Mouse (Mus musculus): ENCODE measurements at regions not wholly inside any gene's neighbourhood (a gene's known extent, or its start where the extent isn't known, plus 50 kb on each side); places are given as distances from the start of the nearest gene placed in this dataset.
A peak's percentile ranks its signal among the peaks of the same experiment; 100 is the strongest.

- WGBS, result 44% methylated on average over 3 of the region's 3 CpGs
- Histone ChIP-seq H3K4me1 (peaks cover 15% of the 10 kb centered on the region), H3K36me3 (replicated peaks) (no peaks in the 10 kb centered on the region), H3K4me2 (peak overlapping the region; percentile 40), H3K9me3 (no peaks in the 10 kb centered on the region), H3K4me3 (no peak overlapping the region), H3K27me3 (replicated peaks) (no peaks in the 10 kb centered on the region), H3K27ac (peak overlapping the region; percentile 30; the same call in 1 of the 2 replicates), H3K9ac (peak overlapping the region; percentile 4; the same call in 1 of the 2 replicates)
- no peak for ATAC-seq (replicated peaks)
These were observed 159.6 kb upstream of the Nlrp1b start for GRCm38 (mm10) chr11:71390151-71390550.

GRCm38 (mm10) chr11:71390616-71391015, 160.1 kb upstream of the Nlrp1b start:
- Histone ChIP-seq H3K9me3 (no peaks in the 10 kb centered on the region), H3K4me1 (peaks cover 15% of the 10 kb centered on the region), H3K27me3 (replicated peaks) (no peaks in the 10 kb centered on the region), H3K36me3 (replicated peaks) (no peaks in the 10 kb centered on the region), H3K9ac (no peak overlapping the region), H3K4me3 (no peak overlapping the region), H3K4me2 (no peak overlapping the region), H3K27ac (no peak overlapping the region)
- ATAC-seq (replicated peaks), result no peak
- WGBS, result 82% methylated on average over 3 of the region's 3 CpGs

- no peak overlapping the region for H3K4me3 ChIP-seq
- H3K27me3 ChIP-seq (replicated peaks), result no peaks in the 10 kb centered on the region
- no peaks in the 10 kb centered on the region for H3K9me3 ChIP-seq
- no peak overlapping the region for H3K4me2 ChIP-seq
- no peak overlapping the region for H3K9ac ChIP-seq
- H3K27ac ChIP-seq, result no peak overlapping the region
- no peaks in the 10 kb centered on the region for H3K36me3 ChIP-seq (replicated peaks)
- H3K4me1 ChIP-seq, result peaks cover 13% of the 10 kb centered on the region
- 83% methylated on average over 5 of the region's 5 CpGs for WGBS
- no peak for ATAC-seq (replicated peaks)
These were observed 162.9 kb upstream of the Nlrp1b start for GRCm38 (mm10) chr11:71393406-71393805.

GRCm38 (mm10) chr11:71395023-71395422, 164.5 kb upstream of the Nlrp1b start:
- H3K9me3 ChIP-seq, result no peaks in the 10 kb centered on the region
- WGBS, result 55% methylated on average over 4 of the region's 4 CpGs
- no peak for ATAC-seq (replicated peaks)

GRCm38 (mm10) chr11:71395631-71396030, 165.1 kb upstream of the Nlrp1b start:
- no peaks in the 10 kb centered on the region for H3K36me3 ChIP-seq (replicated peaks)
- no peak for ATAC-seq (replicated peaks)
- H3K4me2 ChIP-seq, result no peak overlapping the region

More at GRCm38 (mm10) chr11:71395023-71395422, 164.5 kb upstream of the Nlrp1b start:
- Histone ChIP-seq H3K36me3 (replicated peaks) (no peaks in the 10 kb centered on the region), H3K27me3 (replicated peaks) (no peaks in the 10 kb centered on the region), H3K4me1 (peaks cover 2% of the 10 kb centered on the region), H3K27ac (no peak overlapping the region), H3K4me2 (no peak overlapping the region), H3K9ac (no peak overlapping the region), H3K4me3 (no peak overlapping the region)

GRCm38 (mm10) chr11:71400351-71400750, 169.8 kb upstream of the Nlrp1b start:
- Histone ChIP-seq H3K9ac (no peak overlapping the region), H3K27me3 (replicated peaks) (no peaks in the 10 kb centered on the region), H3K4me1 (no peaks in the 10 kb centered on the region), H3K4me3 (no peak overlapping the region), H3K27ac (no peak overlapping the region), H3K36me3 (replicated peaks) (no peaks in the 10 kb centered on the region), H3K9me3 (no peaks in the 10 kb centered on the region), H3K4me2 (no peak overlapping the region)
- 90% methylated on average over 2 of the region's 2 CpGs for WGBS
- ATAC-seq (replicated peaks), result no peak

More at GRCm38 (mm10) chr11:71395631-71396030, 165.1 kb upstream of the Nlrp1b start:
- H3K27me3 ChIP-seq (replicated peaks), result no peaks in the 10 kb centered on the region
- H3K4me3 ChIP-seq, result no peak overlapping the region
- H3K27ac ChIP-seq, result no peak overlapping the region
- no peaks in the 10 kb centered on the region for H3K9me3 ChIP-seq
- 52% methylated on average over 1 of the region's 1 CpGs for WGBS
- no peaks in the 10 kb centered on the region for H3K4me1 ChIP-seq
- H3K9ac ChIP-seq, result no peak overlapping the region

- no peak overlapping the region for H3K27ac ChIP-seq
- H3K4me3 ChIP-seq, result no peak overlapping the region
- 94% methylated on average over 2 of the region's 2 CpGs for WGBS
- H3K9ac ChIP-seq, result no peak overlapping the region
- H3K36me3 ChIP-seq (replicated peaks), result no peaks in the 10 kb centered on the region
- no peaks in the 10 kb centered on the region for H3K4me1 ChIP-seq
- H3K9me3 ChIP-seq, result no peaks in the 10 kb centered on the region
- no peaks in the 10 kb centered on the region for H3K27me3 ChIP-seq (replicated peaks)
- no peak overlapping the region for H3K4me2 ChIP-seq
- ATAC-seq (replicated peaks), result no peak
These were observed 171.1 kb upstream of the Nlrp1b start for GRCm38 (mm10) chr11:71401411-71402276.

- Histone ChIP-seq H3K36me3 (replicated peaks) (no peaks in the 10 kb centered on the region), H3K4me1 (no peaks in the 10 kb centered on the region; the same call in 1 of the 2 replicates), H3K4me3 (no peak overlapping the region), H3K9me3 (no peaks in the 10 kb centered on the region), H3K4me2 (no peak overlapping the region), H3K9ac (no peak overlapping the region), H3K27ac (no peak overlapping the region), H3K27me3 (replicated peaks) (no peaks in the 10 kb centered on the region)
- 93% methylated on average over 3 of the region's 3 CpGs for WGBS
- ATAC-seq (replicated peaks), result no peak
These were observed 173.8 kb upstream of the Nlrp1b start for GRCm38 (mm10) chr11:71404361-71404760.

GRCm38 (mm10) chr11:71407043-71407442, 176.5 kb upstream of the Nlrp1b start:
- H3K4me1 ChIP-seq, result no peaks in the 10 kb centered on the region; the same call in 1 of the 2 replicates
- no peaks in the 10 kb centered on the region for H3K9me3 ChIP-seq
- no peak overlapping the region for H3K9ac ChIP-seq
- H3K36me3 ChIP-seq (replicated peaks), result no peaks in the 10 kb centered on the region
- no peaks in the 10 kb centered on the region for H3K27me3 ChIP-seq (replicated peaks)
- H3K4me3 ChIP-seq, result no peak overlapping the region
- no peak overlapping the region for H3K4me2 ChIP-seq
- WGBS, result 29% methylated on average over 6 of the region's 6 CpGs
- H3K27ac ChIP-seq, result no peak overlapping the region
- ATAC-seq (replicated peaks), result no peak; the same call in 1 of the 2 replicates

- Histone ChIP-seq H3K4me2 (no peak overlapping the region), H3K4me1 (peaks cover 2% of the 10 kb centered on the region; the same call in 1 of the 2 replicates), H3K9me3 (no peaks in the 10 kb centered on the region), H3K27me3 (replicated peaks) (no peaks in the 10 kb centered on the region), H3K4me3 (no peak overlapping the region), H3K9ac (no peak overlapping the region), H3K27ac (no peak overlapping the region), H3K36me3 (replicated peaks) (no peaks in the 10 kb centered on the region)
- 81% methylated on average over 6 of the region's 6 CpGs for WGBS
- no peak for ATAC-seq (replicated peaks)
These were observed 178.8 kb upstream of the Nlrp1b start for GRCm38 (mm10) chr11:71409211-71409765.

- H3K4me2 ChIP-seq, result no peak overlapping the region
- no peaks in the 10 kb centered on the region for H3K9me3 ChIP-seq
- peaks cover 12% of the 10 kb centered on the region for H3K4me1 ChIP-seq
- no peak overlapping the region for H3K9ac ChIP-seq
- no peak for ATAC-seq (replicated peaks)
- H3K36me3 ChIP-seq (replicated peaks), result no peaks in the 10 kb centered on the region
- 92% methylated on average over 3 of the region's 3 CpGs for WGBS
- H3K27ac ChIP-seq, result no peak overlapping the region
- no peak overlapping the region for H3K4me3 ChIP-seq
- H3K27me3 ChIP-seq (replicated peaks), result no peaks in the 10 kb centered on the region
These were observed 180.0 kb upstream of the Nlrp1b start for GRCm38 (mm10) chr11:71410582-71410981.

- Histone ChIP-seq H3K9me3 (no peaks in the 10 kb centered on the region), H3K9ac (no peak overlapping the region), H3K4me1 (peaks cover 12% of the 10 kb centered on the region), H3K27ac (no peak overlapping the region), H3K4me3 (no peak overlapping the region), H3K27me3 (replicated peaks) (no peaks in the 10 kb centered on the region), H3K4me2 (no peak overlapping the region), H3K36me3 (replicated peaks) (no peaks in the 10 kb centered on the region)
- ATAC-seq (replicated peaks), result no peak
- 87% methylated on average over 1 of the region's 1 CpGs for WGBS
These were observed 181.4 kb upstream of the Nlrp1b start for GRCm38 (mm10) chr11:71411958-71412357.
